Mouse (Mus musculus): Measurements from ENCODE around the gene Arhgap23. TPM values are rescaled to one million over a fixed set of nuclear protein-coding genes. Genes with fewer than 3 reads are reported as not detected.

Arhgap23 gene
- polyA plus RNA-seq, 1 experiment from 2014 or later: 9.3 TPM

GRCm38 (mm10) chr11:97440441-97440881, 25.1 kb downstream of the Arhgap23 start:
- peaks cover 48% of the 10 kb centered on the region for H3K4me1 ChIP-seq
- peak overlapping the region; percentile 62 for H3K4me2 ChIP-seq (replicated peaks)
- H3K36me3 ChIP-seq: peaks cover 4% of the 10 kb centered on the region; the same call in 1 of the 2 replicates
- peak overlapping the region; percentile 43 for H3K4me3 ChIP-seq
- H3K27me3 ChIP-seq: peaks cover 43% of the 10 kb centered on the region
- H3K9ac ChIP-seq: peak overlapping the region; percentile 57
- no peak for ATAC-seq (ENCODE audit: low FRiP score)
- WGBS: 2% methylated on average over 34 of the region's 34 CpGs
- H3K27ac ChIP-seq: 0 out of 2 replicates have a peak overlapping the region, but pooled peaks have one; percentile 19
- no peaks in the 10 kb centered on the region for H3K9me3 ChIP-seq (replicated peaks)

- no peak overlapping the region for H3K9ac ChIP-seq
- no peaks in the 10 kb centered on the region for H3K9me3 ChIP-seq (replicated peaks)
- H3K4me1 ChIP-seq: peaks cover 42% of the 10 kb centered on the region
- peaks cover 43% of the 10 kb centered on the region for H3K27me3 ChIP-seq
- 62% methylated on average over 15 of the region's 15 CpGs for WGBS
- ATAC-seq (ENCODE audit: low FRiP score): no peak
- no peak overlapping the region for H3K27ac ChIP-seq
- peak overlapping the region; percentile 43 for H3K4me3 ChIP-seq
- H3K4me2 ChIP-seq (replicated peaks): peak overlapping the region; percentile 62
- H3K36me3 ChIP-seq: peaks cover 5% of the 10 kb centered on the region; the same call in 1 of the 2 replicates
Observed at GRCm38 (mm10) chr11:97441036-97441657, 25.8 kb downstream of the Arhgap23 start.

- H3K9me3 ChIP-seq (replicated peaks): no peaks in the 10 kb centered on the region
- H3K4me3 ChIP-seq: 0 out of 2 replicates have a peak overlapping the region, but pooled peaks have one; percentile 1
- H3K4me2 ChIP-seq (replicated peaks): peak overlapping the region; percentile 62; the same call in 1 of the 2 replicates
- ATAC-seq (ENCODE audit: low FRiP score): no peak
- 11% methylated on average over 3 of the region's 3 CpGs for WGBS
- peaks cover 37% of the 10 kb centered on the region for H3K4me1 ChIP-seq
- H3K27me3 ChIP-seq: peaks cover 43% of the 10 kb centered on the region
- peak overlapping the region; percentile 14; the same call in 1 of the 2 replicates for H3K9ac ChIP-seq
- peaks cover 5% of the 10 kb centered on the region; the same call in 1 of the 2 replicates for H3K36me3 ChIP-seq
- H3K27ac ChIP-seq: no peak overlapping the region
Observed at GRCm38 (mm10) chr11:97441658-97442125, 26.4 kb downstream of the Arhgap23 start.

- no peak overlapping the region for H3K4me2 ChIP-seq (replicated peaks)
- peaks cover 5% of the 10 kb centered on the region; the same call in 1 of the 2 replicates for H3K36me3 ChIP-seq
- H3K4me3 ChIP-seq: no peak overlapping the region
- H3K27me3 ChIP-seq: peaks cover 43% of the 10 kb centered on the region
- H3K9me3 ChIP-seq (replicated peaks): no peaks in the 10 kb centered on the region
- 86% methylated on average over 11 of the region's 11 CpGs for WGBS
- ATAC-seq (ENCODE audit: low FRiP score): no peak
- no peak overlapping the region for H3K27ac ChIP-seq
- peaks cover 30% of the 10 kb centered on the region for H3K4me1 ChIP-seq
- H3K9ac ChIP-seq: no peak overlapping the region
Observed at GRCm38 (mm10) chr11:97442891-97443675, 27.8 kb downstream of the Arhgap23 start.

- H3K4me1 ChIP-seq: peaks cover 28% of the 10 kb centered on the region
Observed at GRCm38 (mm10) chr11:97445596-97445995, 30.3 kb downstream of the Arhgap23 start.

GRCm38 (mm10) chr11:97445999-97446511, 30.7 kb downstream of the Arhgap23 start:
- H3K9me3 ChIP-seq (replicated peaks): no peaks in the 10 kb centered on the region
- no peak for ATAC-seq (ENCODE audit: low FRiP score)
- peaks cover 16% of the 10 kb centered on the region for H3K27me3 ChIP-seq
- H3K4me3 ChIP-seq: no peak overlapping the region
- peaks cover 12% of the 10 kb centered on the region for H3K36me3 ChIP-seq
- H3K27ac ChIP-seq: no peak overlapping the region
- H3K4me1 ChIP-seq: peaks cover 30% of the 10 kb centered on the region
- no peak overlapping the region for H3K4me2 ChIP-seq (replicated peaks)
- 72% methylated on average over 4 of the region's 4 CpGs for WGBS
- H3K9ac ChIP-seq: no peak overlapping the region

More at GRCm38 (mm10) chr11:97445596-97445995, 30.3 kb downstream of the Arhgap23 start:
- Histone ChIP-seq H3K27ac (0 out of 2 replicates have a peak overlapping the region, but pooled peaks have one; percentile 30), H3K9me3 (replicated peaks) (no peaks in the 10 kb centered on the region), H3K4me2 (replicated peaks) (no peak overlapping the region), H3K9ac (no peak overlapping the region), H3K36me3 (peaks cover 12% of the 10 kb centered on the region), H3K27me3 (peaks cover 20% of the 10 kb centered on the region), H3K4me3 (no peak overlapping the region)
- no peak for ATAC-seq (ENCODE audit: low FRiP score)
- WGBS: 78% methylated on average over 6 of the region's 6 CpGs

GRCm38 (mm10) chr11:97447979-97448378, 32.6 kb downstream of the Arhgap23 start:
- Histone ChIP-seq H3K9ac (no peak overlapping the region), H3K4me3 (no peak overlapping the region), H3K27me3 (no peaks in the 10 kb centered on the region), H3K9me3 (replicated peaks) (no peaks in the 10 kb centered on the region), H3K4me1 (peaks cover 32% of the 10 kb centered on the region), H3K4me2 (replicated peaks) (no peak overlapping the region), H3K36me3 (peaks cover 25% of the 10 kb centered on the region), H3K27ac (no peak overlapping the region)
- 75% methylated on average over 7 of the region's 7 CpGs for WGBS
- no peak for ATAC-seq (ENCODE audit: low FRiP score)

GRCm38 (mm10) chr11:97448611-97449394, 33.5 kb downstream of the Arhgap23 start:
- no peak for ATAC-seq (ENCODE audit: low FRiP score)
- 86% methylated on average over 11 of the region's 11 CpGs for WGBS
- H3K27ac ChIP-seq: no peak overlapping the region

GRCm38 (mm10) chr11:97449601-97450293, 34.4 kb downstream of the Arhgap23 start:
- 12% methylated on average over 15 of the region's 15 CpGs for whole genome bisulfite sequencing
- Histone ChIP-seq H3K27ac (peak overlapping the region; percentile 70), H3K4me2 (replicated peaks) (peak overlapping the region; percentile 75), H3K27me3 (no peaks in the 10 kb centered on the region), H3K4me3 (peak overlapping the region; percentile 48), H3K36me3 (peaks cover 37% of the 10 kb centered on the region), H3K4me1 (peaks cover 42% of the 10 kb centered on the region), H3K9ac (peak overlapping the region; percentile 78), H3K9me3 (replicated peaks) (no peaks in the 10 kb centered on the region)
- ATAC-seq (ENCODE audit: low FRiP score): peak; percentile 85

More at GRCm38 (mm10) chr11:97448611-97449394, 33.5 kb downstream of the Arhgap23 start:
- Histone ChIP-seq H3K9ac (no peak overlapping the region), H3K9me3 (replicated peaks) (no peaks in the 10 kb centered on the region), H3K4me2 (replicated peaks) (no peak overlapping the region), H3K36me3 (peaks cover 31% of the 10 kb centered on the region), H3K4me3 (no peak overlapping the region), H3K4me1 (peaks cover 40% of the 10 kb centered on the region), H3K27me3 (no peaks in the 10 kb centered on the region)

- peak; percentile 55 for ATAC-seq (ENCODE audit: low FRiP score)
- H3K4me1 ChIP-seq: peaks cover 42% of the 10 kb centered on the region
Observed at GRCm38 (mm10) chr11:97450305-97450922, 35.1 kb downstream of the Arhgap23 start.

More at GRCm38 (mm10) chr11:97450305-97450922, 35.1 kb downstream of the Arhgap23 start:
- Histone ChIP-seq H3K9me3 (replicated peaks) (no peaks in the 10 kb centered on the region), H3K27ac (peak overlapping the region; percentile 70), H3K4me2 (replicated peaks) (peak overlapping the region; percentile 75), H3K9ac (peak overlapping the region; percentile 78), H3K4me3 (peak overlapping the region; percentile 48), H3K36me3 (peaks cover 37% of the 10 kb centered on the region), H3K27me3 (no peaks in the 10 kb centered on the region)
- 32% methylated on average over 10 of the region's 10 CpGs for WGBS

Measured in hindbrain, embryonic 12.5 days (tissue).